Mouse (Mus musculus) 416B (cell line): ENCODE data around the gene Abcb8.

Source experiments
- DNase-seq: peaks from one replicate; pipeline ENCODE4 v3.0.0; 2011; ENCODE audit warnings: low read depth

Abcb8 gene

GRCm38 (mm10) chr5:24393392-24393997, at the start of gene Abcb8:
Gene Abcb8, plus strand, starts transcription at chr5:24393663.
- DNase-seq = peak; percentile 95

- no peak for DNase-seq
These were observed 49.5 kb upstream of the Abcb8 start for GRCm38 (mm10) chr5:24343977-24344436.

- DNase-seq = no peak
These were observed 48.9 kb upstream of the Abcb8 start for GRCm38 (mm10) chr5:24344477-24345051.

GRCm38 (mm10) chr5:24346313-24346712, 47.1 kb upstream of the Abcb8 start:
- DNase-seq = no peak

- no peak for DNase-seq
These were observed 46.1 kb upstream of the Abcb8 start for GRCm38 (mm10) chr5:24347186-24347875.

- DNase-seq = no peak
These were observed 45.3 kb upstream of the Abcb8 start for GRCm38 (mm10) chr5:24348128-24348527.

GRCm38 (mm10) chr5:24348546-24348945, 44.9 kb upstream of the Abcb8 start:
- DNase-seq = no peak

GRCm38 (mm10) chr5:24350073-24350472, 43.4 kb upstream of the Abcb8 start:
- DNase-seq = no peak

GRCm38 (mm10) chr5:24350531-24351250, 42.8 kb upstream of the Abcb8 start:
- no peak for DNase-seq

GRCm38 (mm10) chr5:24351278-24351677, 42.2 kb upstream of the Abcb8 start, which contains the start of gene Kcnh2:
Gene Kcnh2, minus strand, starts transcription at chr5:24351604.
- no peak for DNase-seq

- no peak for DNase-seq
These were observed 41.7 kb upstream of the Abcb8 start for GRCm38 (mm10) chr5:24351701-24352171.

GRCm38 (mm10) chr5:24352251-24352859, 41.1 kb upstream of the Abcb8 start:
- DNase-seq = no peak

GRCm38 (mm10) chr5:24353327-24353726, 40.1 kb upstream of the Abcb8 start:
- DNase-seq = no peak

- DNase-seq = no peak
These were observed 36.7 kb upstream of the Abcb8 start for GRCm38 (mm10) chr5:24356764-24357163.

GRCm38 (mm10) chr5:24357461-24357860, 36.0 kb upstream of the Abcb8 start:
- DNase-seq = peak; percentile 85

- peak; percentile 93 for DNase-seq
These were observed 32.5 kb upstream of the Abcb8 start for GRCm38 (mm10) chr5:24360792-24361454.

- DNase-seq = no peak
These were observed 30.0 kb upstream of the Abcb8 start for GRCm38 (mm10) chr5:24363467-24363866.

GRCm38 (mm10) chr5:24364061-24364460, 29.4 kb upstream of the Abcb8 start:
- no peak for DNase-seq

GRCm38 (mm10) chr5:24364508-24364907, 29.0 kb upstream of the Abcb8 start, which contains the start of gene Nos3:
Gene Nos3, plus strand, starts transcription at chr5:24364810.
- no peak for DNase-seq

- DNase-seq = no peak
These were observed 28.5 kb upstream of the Abcb8 start for GRCm38 (mm10) chr5:24364963-24365362.

- DNase-seq = peak; percentile 72
These were observed 27.9 kb upstream of the Abcb8 start for GRCm38 (mm10) chr5:24365528-24365927.
